ENCODE assay signal across 9 mouse cellular contexts in genomic region chr5:92093263-92094061, GRCm38 (mm10). TPM values are rescaled to one million over a fixed set of nuclear protein-coding genes. Genes with fewer than 3 reads are reported as not detected.
DNase-seq lines count a peak whose midpoint lies in the region; ATAC-seq and TF ChIP-seq lines count a peak whose summit lies in the region.
"Had no signal": no experiment of that assay in that cellular context is flagged by ENCODE, and none has a peak within 500 bp of the region (broad histone marks: within the 10 kb centered on the region; RNA-seq: fewer than 3 reads in every experiment).

No protein-coding gene starts in this region.

- no peaks in the 10 kb centered on the region for H3K36me3 ChIP-seq in hindbrain, postnatal 0 days (ENCODE audit: insufficient read depth, low read length)
- no peaks in the 10 kb centered on the region for H3K36me3 ChIP-seq in hindbrain, embryonic 12.5 days
- H3K36me3 ChIP-seq in splenic B cell, adult 2 months (ENCODE audit: control insufficient read depth, insufficient read depth, low read length, poor library complexity, severe bottlenecking): no peaks in the 10 kb centered on the region

- 41% methylated on average over 15 of the region's 15 CpGs for WGBS in hindbrain, postnatal 0 days
- WGBS in hindbrain, embryonic 12.5 days: 58% methylated on average over 15 of the region's 15 CpGs

- no peak overlapping the region for H3K4me3 ChIP-seq in hindbrain, postnatal 0 days (ENCODE audit: low read length)
- no peak overlapping the region for H3K4me3 ChIP-seq in hindbrain, embryonic 12.5 days

- no peak for DNase-seq in hindbrain, postnatal 0 days (ENCODE audit: low spot score)
- DNase-seq in thymus, postnatal 0 days (ENCODE audit: low spot score): peak; percentile 28
- no peak for DNase-seq in thymus, postnatal 14 days
- DNase-seq in splenic B cell, adult 2 months (ENCODE audit: low read depth, low spot score): peak; percentile 22
- no peak for DNase-seq in MN1 (ENCODE audit: low spot score)
- no peak for DNase-seq in cerebellum, postnatal 36 days
- DNase-seq: heart, postnatal 4 days had no signal

- no peak overlapping the region for H3K4me2 ChIP-seq in hindbrain, postnatal 0 days (ENCODE audit: low read depth, low read length)
- H3K4me2 ChIP-seq in hindbrain, embryonic 12.5 days (replicated peaks): no peak overlapping the region

- no peak for TF ChIP-seq CTCF in hindbrain, postnatal 0 days (IDR thresholded peaks at IDR 0.05; ENCODE audit: low read depth)

- no peak for ATAC-seq in hindbrain, postnatal 0 days
- no peak for ATAC-seq in hindbrain, embryonic 12.5 days (ENCODE audit: low FRiP score)
- ATAC-seq in hematopoietic stem cell, adult 5-6 weeks (replicated peaks in 1 of 2; ENCODE audit: insufficient read depth in 1 of 2, low FRiP score in 2 of 2, low TSS enrichment in 1 of 2, low read depth in 1 of 2, poor library complexity in 2 of 2, severe bottlenecking in 2 of 2): peak; percentile 57 to 60

- no peak overlapping the region for H3K27ac ChIP-seq in hindbrain, postnatal 0 days
- H3K27ac ChIP-seq in hindbrain, embryonic 12.5 days: no peak overlapping the region

- H3K4me1 ChIP-seq in hindbrain, postnatal 0 days (ENCODE audit: insufficient read depth, low read length): no peaks in the 10 kb centered on the region
- H3K4me1 ChIP-seq in hindbrain, embryonic 12.5 days: peaks cover 9% of the 10 kb centered on the region

- H3K27me3 ChIP-seq in hindbrain, postnatal 0 days (ENCODE audit: insufficient read depth, low read length): no peaks in the 10 kb centered on the region
- H3K27me3 ChIP-seq in hindbrain, embryonic 12.5 days: no peaks in the 10 kb centered on the region
- H3K27me3 ChIP-seq in splenic B cell, adult 2 months (ENCODE audit: control insufficient read depth, insufficient read depth, low read length, poor library complexity, severe bottlenecking): no peaks in the 10 kb centered on the region

- H3K9ac ChIP-seq in hindbrain, postnatal 0 days (replicated peaks; ENCODE audit: low read length): 0 out of 2 replicates have a peak overlapping the region, but pooled peaks have one; percentile 17
- no peak overlapping the region for H3K9ac ChIP-seq in hindbrain, embryonic 12.5 days

- H3K9me3 ChIP-seq in hindbrain, postnatal 0 days (ENCODE audit: low read length): no peaks in the 10 kb centered on the region
- 0 out of 2 replicates have a peak, but pooled peaks cover 3% of the 10 kb centered on the region for H3K9me3 ChIP-seq in hindbrain, embryonic 12.5 days (replicated peaks)

RNA-seq across cellular contexts. Expression of gene G3bp2, which starts 9.9 kb away (rescaled TPM):
- 132 and 143 TPM in 2 replicates for total RNA-seq in hindbrain, postnatal 0 days (2014; rRNA removed)
- 265 and 271 TPM in 2 replicates for polyA plus RNA-seq in hindbrain, postnatal 0 days (2015; fragmentation: Nextera tagmentation; extraction: Ambion mirVana)
- 334 and 368 TPM in 2 replicates for polyA plus RNA-seq in hindbrain, embryonic 12.5 days (2016; fragmentation: Nextera tagmentation; extraction: Ambion mirVana)
- polyA plus RNA-seq in thymus, postnatal 0 days (2015; fragmentation: Nextera tagmentation; extraction: Ambion mirVana): 239 and 240 TPM in 2 replicates
- 131 and 135 TPM in 2 replicates for total RNA-seq in hematopoietic stem cell, adult 5-6 weeks (2017)

RNA-seq across cellular contexts. Expression of gene Uso1, which starts 44.3 kb away (rescaled TPM):
- 16.1 and 17.7 TPM in 2 replicates for total RNA-seq in hindbrain, postnatal 0 days (2014; rRNA removed)
- 29.6 and 29.8 TPM in 2 replicates for polyA plus RNA-seq in hindbrain, postnatal 0 days (2015; fragmentation: Nextera tagmentation; extraction: Ambion mirVana)
- polyA plus RNA-seq in hindbrain, embryonic 12.5 days (2016; fragmentation: Nextera tagmentation; extraction: Ambion mirVana): 55.4 and 55.6 TPM in 2 replicates
- polyA plus RNA-seq in thymus, postnatal 0 days (2015; fragmentation: Nextera tagmentation; extraction: Ambion mirVana): 32.6 and 43.5 TPM in 2 replicates
- 9.9 and 21.3 TPM in 2 replicates for total RNA-seq in hematopoietic stem cell, adult 5-6 weeks (2017)

RNA-seq across cellular contexts. Expression of gene Cdkl2, which starts 49.8 kb away (rescaled TPM):
- 16.6 and 17.1 TPM in 2 replicates for total RNA-seq in hindbrain, postnatal 0 days (2014; rRNA removed)
- polyA plus RNA-seq in hindbrain, postnatal 0 days (2015; fragmentation: Nextera tagmentation; extraction: Ambion mirVana): 29.2 and 29.4 TPM in 2 replicates
- polyA plus RNA-seq in hindbrain, embryonic 12.5 days (2016; fragmentation: Nextera tagmentation; extraction: Ambion mirVana): 2.0 TPM in 2 replicates
- 1.7 and 1.9 TPM in 2 replicates for polyA plus RNA-seq in thymus, postnatal 0 days (2015; fragmentation: Nextera tagmentation; extraction: Ambion mirVana)
- total RNA-seq in hematopoietic stem cell, adult 5-6 weeks (2017): 0.81 TPM in 1 of 2 replicates, not detected in the other

Comparison
In these comparisons a context has a peak if more than half of its experiments do, and no peak if none do; other contexts are left out.
1. DNase-seq: peak in thymus, postnatal 0 days (single experiment) and splenic B cell, adult 2 months (single experiment); none in hindbrain, postnatal 0 days (single experiment), thymus, postnatal 14 days (single experiment), MN1 (single experiment) and cerebellum, postnatal 36 days (0 of 2).
2. ATAC-seq: peak in hematopoietic stem cell, adult 5-6 weeks (2 of 2); none in hindbrain, postnatal 0 days (single experiment) and hindbrain, embryonic 12.5 days (single experiment).